Comparison of ENCODE assay signal across 10 mouse cellular contexts in genomic region chr1:83064851-83065250, GRCm38 (mm10). TPM values are rescaled to one million over a fixed set of nuclear protein-coding genes. Genes with fewer than 3 reads are reported as not detected.
DNase-seq lines count a peak whose midpoint lies in the region; TF ChIP-seq lines count a peak whose summit lies in the region.
"Had no signal": no experiment of that assay in that cellular context is flagged by ENCODE, and none has a peak within 500 bp of the region (broad histone marks: within the 10 kb centered on the region; RNA-seq: fewer than 3 reads in every experiment).

No protein-coding gene starts in this region.

- H3K4me3 ChIP-seq in layer of hippocampus, adult 2 months = no peak overlapping the region
- no peak overlapping the region for H3K4me3 ChIP-seq in bone marrow macrophage, adult 2 months (ENCODE audit: insufficient read depth, low read length)
- H3K4me3 ChIP-seq: megakaryocyte, embryonic 14.5 days had no signal

- peak; percentile 28 for DNase-seq in adrenal gland, postnatal 10 days
- DNase-seq in adrenal gland, adult 18-20 months (ENCODE audit: low spot score in 2 of 2) = no peak
- peak; percentile 9 to 25 for DNase-seq in layer of hippocampus, adult 2 months (ENCODE audit: low spot score in 2 of 2)
- DNase-seq in layer of hippocampus, adult 8-10 months (ENCODE audit: low spot score in 2 of 2) = no peak
- DNase-seq in kidney, postnatal 14 days = peak; percentile 14
- DNase-seq in ovary, postnatal 36 days (ENCODE audit: low spot score) = no peak
- DNase-seq in thymus, adult 18-20 months = no peak

- TF ChIP-seq POLR2A in bone marrow macrophage, adult 2 months (IDR thresholded peaks at IDR 0.05; ENCODE audit: borderline replicate concordance, low read depth, low read length) = no peak

- H3K4me1 ChIP-seq in bone marrow macrophage, adult 2 months (ENCODE audit: control insufficient read depth, insufficient read depth, low read length) = no peaks in the 10 kb centered on the region
- H3K4me1 ChIP-seq: megakaryocyte, embryonic 14.5 days had no signal

- TF ChIP-seq CTCF in layer of hippocampus, adult 2 months (conservative IDR thresholded peaks at IDR 0.05) = peak; percentile 84
- peak; percentile 67 for TF ChIP-seq CTCF in bone marrow macrophage, adult 2 months (IDR thresholded peaks at IDR 0.05; ENCODE audit: low read depth, low read length)

- no peak overlapping the region for H3K27ac ChIP-seq in layer of hippocampus, adult 2 months
- H3K27ac ChIP-seq in bone marrow macrophage, adult 2 months (ENCODE audit: insufficient read depth, low read depth, low read length) = no peak overlapping the region

RNA-seq across cellular contexts. Expression of gene Krtap28-13, which starts 4.1 kb away (rescaled TPM):
- total RNA-seq in adrenal gland, postnatal 10 days (2021) = not detected
- not detected for total RNA-seq in adrenal gland, adult 18-20 months (2021)
- total RNA-seq in layer of hippocampus, adult 2 months (2021) = not detected
- total RNA-seq in layer of hippocampus, adult 8-10 months (2022) = under 1 TPM in 1 of 4 experiments, not detected in 3; 0.33 TPM
- not detected in 2 replicates for polyA plus RNA-seq in bone marrow macrophage, adult 2 months (2012; ENCODE audit: insufficient read depth, insufficient read length, missing spikeins)

RNA-seq across cellular contexts. Expression of gene A030005K14Rik, which starts 5.7 kb away (rescaled TPM):
- total RNA-seq in adrenal gland, postnatal 10 days (2021) = not detected
- total RNA-seq in adrenal gland, adult 18-20 months (2021) = not detected
- not detected for total RNA-seq in layer of hippocampus, adult 2 months (2021)
- total RNA-seq in layer of hippocampus, adult 8-10 months (2022) = not detected
- not detected in 2 replicates for polyA plus RNA-seq in bone marrow macrophage, adult 2 months (2012; ENCODE audit: insufficient read depth, insufficient read length, missing spikeins)
- polyA plus RNA-seq: frontal cortex, adult 2 months had no signal

RNA-seq across cellular contexts. Expression of gene Gm47969, which starts 20.1 kb away (rescaled TPM):
- total RNA-seq in adrenal gland, postnatal 10 days (2021) = not detected
- not detected for total RNA-seq in adrenal gland, adult 18-20 months (2021)
- total RNA-seq in layer of hippocampus, adult 2 months (2021) = not detected
- total RNA-seq in layer of hippocampus, adult 8-10 months (2022) = not detected
- not detected in 2 replicates for polyA plus RNA-seq in bone marrow macrophage, adult 2 months (2012; ENCODE audit: insufficient read depth, insufficient read length, missing spikeins)

RNA-seq across cellular contexts. Expression of gene Krtap28-10, which starts 22.6 kb away (rescaled TPM):
- total RNA-seq in adrenal gland, postnatal 10 days (2021) = not detected
- not detected for total RNA-seq in adrenal gland, adult 18-20 months (2021)
- not detected for total RNA-seq in layer of hippocampus, adult 2 months (2021)
- total RNA-seq in layer of hippocampus, adult 8-10 months (2022) = not detected
- polyA plus RNA-seq in bone marrow macrophage, adult 2 months (2012; ENCODE audit: insufficient read depth, insufficient read length, missing spikeins) = not detected in 2 replicates
- polyA plus RNA-seq: frontal cortex, adult 2 months had no signal

RNA-seq across cellular contexts. Expression of gene Slc19a3, which starts 26.6 kb away (rescaled TPM):
- under 1 TPM; 0.15 to 0.36 TPM for total RNA-seq in adrenal gland, postnatal 10 days (2021)
- under 1 TPM; 0.16 to 0.30 TPM for total RNA-seq in adrenal gland, adult 18-20 months (2021)
- total RNA-seq in layer of hippocampus, adult 2 months (2021) = 1 to 10 TPM; 3.1 to 3.2 TPM
- total RNA-seq in layer of hippocampus, adult 8-10 months (2022) = 1 to 10 TPM; 1.4 to 2.3 (median 1.6) TPM
- polyA plus RNA-seq in bone marrow macrophage, adult 2 months (2012; ENCODE audit: insufficient read depth, insufficient read length, missing spikeins) = not detected in 2 replicates

Comparison
In these comparisons a context has a peak if more than half of its experiments do, and no peak if none do; other contexts are left out.
1. DNase-seq: peak in adrenal gland, postnatal 10 days (single experiment), layer of hippocampus, adult 2 months (2 of 2) and kidney, postnatal 14 days (single experiment); none in adrenal gland, adult 18-20 months (0 of 2), layer of hippocampus, adult 8-10 months (0 of 2), ovary, postnatal 36 days (single experiment) and thymus, adult 18-20 months (0 of 2).